Mouse (Mus musculus) kidney, postnatal 4 days (tissue): Measurements from ENCODE around the gene Dcdc2c.

Experiments
- DNase-seq, 2 experiments: peaks; one replicate each; pipeline ENCODE4 v3.0.0; 2021; ENCODE audit warnings: mixed read lengths in 2 of 2

Dcdc2c gene

DNA sequence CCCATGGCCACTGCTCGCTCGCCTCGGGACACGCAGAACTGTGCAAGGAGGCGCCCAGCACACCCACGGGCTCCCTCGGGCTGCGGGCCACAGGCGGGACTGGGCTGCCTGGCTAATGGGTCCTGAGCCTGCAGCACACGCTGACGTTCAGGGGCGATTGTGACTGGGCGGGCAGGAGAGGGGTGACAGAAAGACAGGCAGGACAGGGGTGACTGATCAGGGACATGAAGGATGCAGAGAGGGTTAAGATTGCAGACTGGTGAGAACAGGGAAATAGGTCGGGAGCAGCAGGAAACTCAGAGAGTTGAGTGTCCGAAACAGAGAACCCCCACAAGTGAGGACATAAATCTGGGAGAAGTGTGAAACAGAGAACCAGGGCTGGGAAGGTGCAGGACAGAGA lies at the start of gene Dcdc2c:
TSS of gene Dcdc2c (minus strand) at position 101 of the 400 bp plus-strand sequence.
- DNase-seq: no peak

- DNase-seq: no peak
Observed at GRCm38 (mm10) chr12:28598526-28598991, 46.4 kb upstream of the Dcdc2c start.

- no peak for DNase-seq
Observed at GRCm38 (mm10) chr12:28598110-28598509, 45.9 kb upstream of the Dcdc2c start.

DNA sequence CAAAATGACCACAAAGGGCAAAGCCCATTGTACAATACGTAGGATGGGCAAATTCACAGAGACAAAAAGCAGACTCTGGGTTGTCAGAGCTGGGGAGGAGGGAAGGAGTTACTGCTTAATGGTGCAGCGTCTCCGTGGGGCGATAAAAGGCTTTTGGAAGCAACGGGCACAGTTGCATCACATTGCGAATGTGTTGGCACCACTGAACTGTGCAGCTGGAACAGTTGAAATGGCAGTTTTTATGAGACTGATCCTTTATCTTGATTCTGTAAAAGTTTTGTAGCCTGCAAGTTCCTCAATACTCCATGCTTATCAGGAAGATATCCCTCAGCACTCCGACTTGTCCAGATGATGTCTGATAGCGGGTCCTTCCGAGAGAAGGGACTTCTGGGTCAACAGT lies 45.5 kb upstream of the Dcdc2c start:
- DNase-seq: no peak

DNA sequence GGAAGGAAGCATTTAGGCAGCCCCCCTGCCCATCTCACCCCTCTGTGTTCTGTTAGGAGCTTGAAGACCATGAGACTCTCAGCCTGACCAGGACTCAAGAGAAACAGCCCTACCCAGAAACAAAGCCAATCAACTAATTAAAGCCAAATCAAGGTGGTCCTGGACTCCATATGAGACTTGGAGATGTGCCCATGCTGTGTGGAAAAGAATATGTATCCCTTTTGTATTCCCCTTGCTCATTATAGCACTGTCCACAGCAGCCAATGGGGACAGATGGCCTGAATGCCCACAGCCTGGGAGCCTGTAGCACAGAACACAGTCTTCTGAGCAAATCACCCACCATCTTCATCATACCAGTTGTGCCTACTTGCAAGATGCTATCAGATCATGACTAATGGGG lies 44.7 kb upstream of the Dcdc2c start:
- no peak for DNase-seq

DNA sequence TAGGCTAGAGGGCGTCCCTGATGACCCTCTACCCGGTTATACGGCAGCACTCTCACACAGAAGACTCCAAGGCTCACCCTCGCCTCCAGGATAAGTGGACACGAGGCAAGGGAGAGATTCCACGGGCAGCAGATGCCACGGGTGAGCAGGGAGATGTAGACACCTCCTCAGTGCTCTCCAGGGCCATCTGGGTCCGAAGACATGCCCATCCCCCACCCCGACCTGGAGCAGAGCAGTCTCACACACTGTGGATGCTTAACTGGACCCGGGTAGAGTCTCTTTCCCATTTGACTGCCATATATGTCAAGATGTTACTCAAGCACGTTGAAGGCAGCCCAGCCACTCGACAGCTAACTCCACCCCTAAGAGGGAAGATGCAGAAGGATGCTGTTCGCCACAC lies 38.2 kb upstream of the Dcdc2c start:
- DNase-seq: peak in 1 of 2 experiments; percentile 25

GRCm38 (mm10) chr12:28589090-28589868 lies 37.1 kb upstream of the Dcdc2c start:
- peak; percentile 86 to 91 for DNase-seq

DNA sequence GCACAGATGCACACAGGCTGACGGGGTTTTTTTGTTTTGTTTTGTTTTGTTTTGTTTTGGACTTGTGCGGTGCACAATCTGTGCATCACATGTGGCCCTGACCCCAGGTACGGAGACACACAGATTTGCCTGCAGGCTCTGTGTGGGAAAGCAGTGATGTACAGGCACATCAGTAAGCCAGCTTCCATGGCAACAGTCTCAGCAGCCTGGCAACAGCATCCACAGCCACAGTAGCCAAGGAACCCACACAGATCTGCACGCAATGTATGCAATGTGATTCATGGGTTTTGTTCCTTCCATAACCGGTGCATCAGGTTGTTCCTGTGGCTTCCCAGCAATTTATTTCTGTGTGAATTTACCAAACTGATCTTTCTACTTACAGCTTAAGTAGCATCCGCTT lies 35.8 kb upstream of the Dcdc2c start:
- DNase-seq: no peak

- DNase-seq: no peak
Observed at GRCm38 (mm10) chr12:28584036-28584435, 31.8 kb upstream of the Dcdc2c start.

DNA sequence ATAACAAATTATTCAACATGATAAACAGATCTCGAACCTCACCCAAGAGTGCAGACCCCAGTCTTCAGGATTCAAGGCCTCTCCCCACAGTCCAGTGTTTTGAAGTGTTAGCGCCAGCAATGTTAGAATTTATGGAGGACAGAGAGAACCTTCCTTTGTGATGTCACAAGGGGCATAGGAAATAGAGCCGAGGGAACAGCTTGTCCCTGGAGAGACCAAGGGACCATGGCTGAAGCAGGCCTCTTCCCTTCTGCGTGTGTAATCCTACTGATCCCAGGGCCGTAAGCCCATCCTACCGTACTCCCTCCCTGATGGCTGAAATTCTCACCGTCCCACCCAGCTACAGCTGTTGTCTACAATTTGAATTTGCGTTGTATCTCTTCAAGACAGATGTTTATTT lies 30.2 kb upstream of the Dcdc2c start, which contains the start of gene Allc:
TSS of gene Allc (minus strand) at position 101 of the 400 bp plus-strand sequence.
- no peak for DNase-seq

DNA sequence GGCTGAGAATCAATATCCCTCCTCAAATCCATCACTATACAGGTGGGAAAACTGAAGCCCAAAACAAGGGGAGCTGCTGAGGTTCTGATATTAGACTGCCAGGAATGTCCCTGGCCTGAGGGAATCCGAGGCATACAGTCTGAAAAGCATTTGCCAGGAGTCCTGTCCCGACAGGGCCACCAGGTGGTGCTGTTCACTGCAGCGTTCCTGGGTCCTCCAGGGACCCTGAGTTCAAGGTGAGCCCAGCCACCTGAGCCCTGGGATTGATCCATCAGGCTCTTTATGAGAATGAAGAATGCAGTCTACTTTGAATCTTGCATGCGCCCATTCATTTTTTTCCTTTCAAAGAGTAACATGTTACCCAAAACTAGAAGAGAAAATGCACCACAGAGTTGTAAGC lies 26.9 kb upstream of the Dcdc2c start:
- peak; percentile 53 for DNase-seq

DNA sequence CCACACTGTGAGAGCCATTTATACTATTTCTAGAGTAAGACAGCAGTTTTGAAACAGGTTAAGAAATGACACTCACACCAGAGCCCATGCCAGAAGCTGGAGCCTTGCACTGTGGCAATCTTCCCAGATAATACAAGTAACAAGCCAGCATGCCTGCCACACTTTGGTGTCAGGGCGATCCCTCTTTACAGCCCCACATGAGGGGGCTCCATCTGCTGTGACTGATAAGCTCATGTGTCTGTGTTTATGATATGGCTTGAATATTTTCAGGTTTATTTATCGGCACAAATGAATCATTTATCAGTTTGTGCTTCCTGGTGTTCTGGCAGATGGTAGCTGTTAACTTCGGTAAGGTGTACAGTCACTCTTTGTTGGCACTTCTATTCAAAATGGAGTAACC lies 25.9 kb upstream of the Dcdc2c start:
- DNase-seq: no peak

DNA sequence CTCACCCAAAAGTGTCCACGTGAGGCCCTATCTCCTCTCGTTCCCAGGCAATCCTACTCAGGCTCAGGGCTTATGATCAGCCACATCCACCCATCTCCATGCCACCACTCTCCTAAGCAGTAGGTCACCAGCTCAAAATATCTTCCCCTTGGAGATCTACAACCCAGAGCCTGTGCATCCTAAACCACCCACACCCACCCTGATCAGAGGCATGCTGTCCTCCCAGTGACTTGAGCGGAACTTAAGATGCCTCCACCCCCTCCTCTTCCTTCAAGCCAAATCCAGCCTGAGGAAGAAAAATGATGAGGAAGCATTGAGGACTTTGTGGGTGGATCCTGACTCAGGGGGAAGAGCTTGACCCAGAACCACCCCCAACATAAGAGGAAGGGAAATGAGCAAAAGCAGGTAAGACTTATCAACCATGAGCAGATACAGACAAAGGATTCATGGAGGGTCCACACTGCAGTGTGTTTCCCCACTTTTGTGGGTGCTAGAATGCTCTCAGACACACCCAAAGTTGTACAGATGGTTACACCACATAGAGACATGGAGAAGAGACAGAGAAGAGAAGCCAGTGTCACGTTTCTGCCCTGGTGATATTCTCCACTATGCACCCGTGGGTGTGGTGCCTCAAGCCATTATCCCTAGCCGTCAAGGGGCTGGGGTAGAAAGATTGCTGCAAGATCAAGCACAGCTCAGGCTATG lies 23.3 kb upstream of the Dcdc2c start:
- no peak for DNase-seq

DNA sequence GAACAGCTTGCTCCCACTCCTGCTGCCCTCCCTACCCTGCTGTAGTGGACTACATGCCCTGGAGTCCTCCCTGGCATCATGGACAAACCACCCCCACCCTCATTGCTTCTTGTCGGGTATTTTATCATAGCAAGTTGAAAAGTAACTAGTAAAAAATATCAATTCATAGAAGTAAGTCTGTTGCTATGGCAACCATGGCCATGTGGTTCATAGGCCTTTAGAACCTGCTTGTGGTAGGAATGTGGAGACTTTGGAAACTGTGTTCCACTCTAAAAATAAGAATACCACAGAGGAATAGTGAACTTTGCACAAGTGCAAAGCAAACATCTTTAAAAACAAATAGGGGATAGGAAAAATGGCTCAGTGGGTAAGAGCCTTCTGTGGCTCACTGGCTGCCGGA lies 20.0 kb upstream of the Dcdc2c start:
- no peak for DNase-seq

- peak; percentile 13 to 30 for DNase-seq
Observed at GRCm38 (mm10) chr12:28551775-28552174, 424 bp downstream of the Dcdc2c start.

GRCm38 (mm10) chr12:28548887-28549286 lies 3.3 kb downstream of the Dcdc2c start:
- DNase-seq: no peak

GRCm38 (mm10) chr12:28514264-28514775 lies 37.9 kb downstream of the Dcdc2c start:
- no peak for DNase-seq

DNA sequence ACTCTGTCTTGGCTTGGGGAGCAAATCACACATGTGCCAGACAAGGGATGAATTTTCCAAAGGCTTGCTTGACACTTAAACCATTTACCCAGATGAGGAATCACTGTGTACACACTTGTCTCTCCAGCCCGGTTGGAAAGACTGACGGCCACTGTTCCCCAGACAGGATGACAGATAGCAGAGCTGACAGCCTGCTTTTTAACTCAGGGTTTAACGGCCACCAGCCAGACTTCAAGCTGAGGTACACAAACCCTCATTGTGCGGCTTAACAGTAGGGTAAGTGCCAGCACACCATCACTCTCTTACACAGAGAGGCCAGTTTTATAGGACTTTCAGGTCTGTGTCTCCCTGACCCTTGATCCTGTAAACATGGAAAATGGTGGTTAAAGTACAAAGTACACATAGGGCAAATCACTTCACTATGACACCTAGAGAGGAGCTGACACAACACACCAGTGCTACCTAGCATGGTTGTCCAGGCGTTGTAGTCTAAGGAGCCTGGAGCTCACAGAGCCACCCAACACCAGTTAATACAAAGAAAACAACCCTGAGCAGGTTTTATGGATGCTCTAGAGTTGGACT lies 42.4 kb downstream of the Dcdc2c start:
- DNase-seq: no peak

DNA sequence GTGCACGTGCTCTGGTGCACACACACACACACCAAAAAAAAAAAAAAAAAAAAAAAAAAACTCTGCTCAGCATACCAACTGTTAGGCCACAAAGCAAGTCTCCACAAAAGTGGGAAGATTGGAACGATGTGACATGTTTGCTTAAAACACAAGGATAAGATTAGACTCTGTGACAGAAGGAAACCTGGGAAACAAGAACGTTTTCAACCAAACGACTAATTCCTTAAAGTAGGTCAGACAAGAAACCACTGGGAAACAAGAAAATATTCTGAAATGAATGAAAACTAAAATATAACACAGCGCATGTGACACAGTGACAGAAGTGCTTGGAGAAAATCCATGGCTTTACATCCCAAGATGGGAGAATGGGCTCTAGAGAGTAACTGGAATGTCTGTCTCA lies 57.9 kb downstream of the Dcdc2c start:
- DNase-seq: no peak

DNA sequence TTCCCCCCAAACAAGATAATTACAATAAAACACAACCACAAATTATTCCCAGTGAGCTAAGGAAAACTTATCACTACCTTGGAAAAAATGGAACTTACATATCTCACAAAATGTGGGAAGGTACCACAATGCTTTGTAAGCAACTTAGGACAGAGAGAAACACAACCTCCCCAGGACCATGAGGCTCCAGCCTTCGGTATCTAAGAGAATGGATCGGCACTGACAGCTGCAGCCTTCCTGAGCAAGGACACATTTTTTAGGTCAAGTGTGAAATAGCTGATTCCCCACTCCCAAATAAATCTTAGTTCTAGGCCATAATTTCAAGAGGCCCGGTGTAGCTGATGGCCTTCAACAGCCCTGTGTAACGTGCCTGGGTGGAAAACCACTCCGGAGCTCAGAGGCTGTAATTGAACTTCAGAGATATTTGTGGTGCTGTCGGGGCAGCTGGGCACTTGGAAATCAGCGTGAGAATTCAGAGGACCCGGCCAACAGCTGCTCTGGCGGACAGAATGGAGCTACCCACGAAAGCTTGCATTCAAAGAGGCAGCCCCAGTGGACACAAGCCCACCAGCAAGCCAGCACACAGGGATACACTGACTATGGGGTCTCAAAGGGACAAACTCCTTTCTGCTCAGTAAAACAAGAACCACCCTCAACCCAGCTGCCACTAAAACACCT lies 69.6 kb downstream of the Dcdc2c start:
- no peak for DNase-seq

DNA sequence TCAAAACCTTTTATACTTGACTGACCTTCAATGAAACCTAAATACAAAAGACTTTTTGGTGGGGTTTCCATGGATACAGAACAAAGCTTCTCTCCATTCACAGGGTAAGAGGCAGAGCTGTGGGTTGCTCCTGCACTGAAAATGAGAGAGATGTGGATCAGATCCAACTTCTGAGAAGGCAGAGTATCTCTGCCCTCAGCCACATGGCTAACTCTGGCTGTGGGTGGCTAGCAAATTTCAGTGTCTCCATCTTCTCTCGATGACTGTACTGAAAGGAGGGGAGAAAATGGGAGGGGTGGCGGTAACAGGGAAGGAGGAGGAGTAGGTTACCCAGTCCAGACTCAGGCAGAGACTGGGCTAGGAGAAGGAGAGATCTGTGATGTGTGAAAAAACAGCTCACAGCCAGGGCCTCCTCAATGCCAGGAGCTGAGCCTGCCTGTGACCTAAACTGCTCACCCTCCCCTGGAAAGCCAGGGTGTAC lies 91.2 kb downstream of the Dcdc2c start:
- DNase-seq: no peak

- DNase-seq: no peak
Observed at GRCm38 (mm10) chr12:28460523-28460922, 91.7 kb downstream of the Dcdc2c start.

DNA sequence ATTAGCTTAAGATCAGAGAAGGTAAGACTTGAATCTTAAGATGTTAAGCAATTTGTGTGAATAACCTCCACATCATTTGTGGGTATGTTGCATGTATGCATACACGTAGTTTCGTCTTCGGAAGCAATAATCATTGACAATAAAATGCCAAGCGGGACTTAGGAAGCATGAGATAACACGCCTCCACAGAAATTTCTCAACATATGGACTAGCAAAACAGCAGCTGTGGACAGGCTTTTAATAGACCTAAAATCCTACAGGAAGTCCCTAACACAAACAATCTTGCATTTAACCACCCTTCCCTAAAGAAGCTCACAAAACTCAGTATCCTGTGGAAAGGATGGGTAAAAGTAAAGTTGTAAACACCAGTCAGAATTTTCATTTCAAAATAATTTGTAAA lies 93.4 kb downstream of the Dcdc2c start:
- no peak for DNase-seq
